Mouse (Mus musculus) hindbrain, embryonic 14.5 days (tissue): Measurements from ENCODE around the gene 9130213A22Rik. TPM values are rescaled to one million over a fixed set of nuclear protein-coding genes. Genes with fewer than 3 reads are reported as not detected.

Experiments used
- ATAC-seq: fragments of 200-750 bp; cut with Nextera tagmentation; 2 replicates; pipeline ENCODE4 v1.8.0; 2017; ENCODE audit warnings: moderate number of reproducible peaks, mild to moderate bottlenecking, moderate TSS enrichment, moderate library complexity; ENCODE audit not compliant: low FRiP score
- DNase-seq: peaks from one replicate; pipeline ENCODE4 v3.0.0-alpha.2; 2015; ENCODE audit warnings: low spot score
- H3K27ac ChIP-seq: fragments of 300-500 bp; sonication (generic); 2 replicates; pipeline ENCODE4 v1.5.1; 2014; ENCODE audit warnings: mild to moderate bottlenecking, moderate library complexity
- H3K27me3 ChIP-seq: fragments of 300-500 bp; sonication (generic); 2 replicates; pipeline ENCODE4 v1.6.1; 2014; ENCODE audit warnings: mild to moderate bottlenecking, low read length, mixed read lengths; ENCODE audit not compliant: control insufficient read depth, insufficient read depth
- H3K36me3 ChIP-seq: fragments of 300-500 bp; sonication (generic); replicated peaks from 2 replicates; pipeline ENCODE4 v1.6.1; 2014; ENCODE audit not compliant: control insufficient read depth, insufficient read depth
- H3K4me1 ChIP-seq: fragments of 300-500 bp; sonication (generic); replicated peaks from 2 replicates; pipeline ENCODE4 v1.6.1; 2014; ENCODE audit warnings: antibody characterized with exemption, low read length, mixed read lengths; ENCODE audit not compliant: control insufficient read depth, insufficient read depth
- H3K4me2 ChIP-seq: fragments of 300-500 bp; sonication (generic); replicated peaks from 2 replicates; pipeline ENCODE4 v1.6.1; 2014; ENCODE audit warnings: mild to moderate bottlenecking, moderate library complexity
- H3K4me3 ChIP-seq: fragments of 300-500 bp; sonication (generic); replicated peaks from 2 replicates; pipeline ENCODE4 v1.5.1; 2014; ENCODE audit warnings: mild to moderate bottlenecking, low read length
- H3K9ac ChIP-seq: fragments of 300-500 bp; sonication (generic); 2 replicates; pipeline ENCODE4 v1.6.1; 2014
- H3K9me3 ChIP-seq: fragments of 300-500 bp; sonication (generic); 2 replicates; pipeline ENCODE4 v1.6.1; 2016; ENCODE audit warnings: low read length; ENCODE audit not compliant: control insufficient read depth
- WGBS: fragments of 180-500 bp; shearing (Covaris S2); extraction: QIAGEN DNeasy Blood & Tissue Kit; methylation state at CpG from one replicate; pipeline ENCODE4 v1.1.7; 2014; 5-methylcytosine and 5-hydroxymethylcytosine counted together
- polyA plus RNA-seq: library from polyadenylated mRNA; unstranded; fragments of >200 nt; fragmentation: Nextera tagmentation; extraction: Ambion mirVana; gene quantifications from 2 replicates; pipeline ENCODE4 v1.2.1, GENCODE M21; 2014

The 9130213A22Rik gene
- polyA plus RNA-seq, 1 experiment from 2014 or later: 0.39 TPM

GRCm38 (mm10) chr11:69125919-69126705 is 3.7 kb upstream of the 9130213A22Rik start:
- peak overlapping the region; percentile 63; the same call in 1 of the 2 replicates for H3K27ac ChIP-seq
- no peaks in the 10 kb centered on the region for H3K36me3 ChIP-seq
- peaks cover 7% of the 10 kb centered on the region for H3K4me1 ChIP-seq
- 11% methylated on average over 20 of the region's 20 CpGs for whole genome bisulfite sequencing
- ATAC-seq: no peak
- H3K4me2 ChIP-seq: peak overlapping the region; percentile 58
- H3K4me3 ChIP-seq: peak overlapping the region; percentile 43
- no peaks in the 10 kb centered on the region for H3K9me3 ChIP-seq
- peaks cover 4% of the 10 kb centered on the region; the same call in 1 of the 2 replicates for H3K27me3 ChIP-seq
- DNase-seq: no peak
- H3K9ac ChIP-seq: peak overlapping the region; percentile 53

GRCm38 (mm10) chr11:69125852-69125918 is 3.3 kb upstream of the 9130213A22Rik start, which contains the start of gene Aloxe3:
Gene Aloxe3 (plus strand): TSS chr11:69125896.
- ATAC-seq (no peak), DNase-seq (no peak)
- peak within 1 kb of the TSS; percentile 43 for H3K4me3 ChIP-seq
- no peaks in the 10 kb centered on the region for H3K9me3 ChIP-seq
- H3K4me1 ChIP-seq: peaks cover 7% of the 10 kb centered on the region
- H3K9ac ChIP-seq: peak within 1 kb of the TSS; percentile 53
- peaks cover 8% of the 10 kb centered on the region; the same call in 1 of the 2 replicates for H3K27me3 ChIP-seq
- 4% methylated on average over 3 of the region's 3 CpGs for WGBS
- peak within 1 kb of the TSS; percentile 58 for H3K4me2 ChIP-seq
- H3K36me3 ChIP-seq: no peaks in the 10 kb centered on the region
- peak within 1 kb of the TSS; percentile 63 for H3K27ac ChIP-seq

GRCm38 (mm10) chr11:69125041-69125851 is 2.9 kb upstream of the 9130213A22Rik start:
- no peaks in the 10 kb centered on the region for H3K9me3 ChIP-seq
- H3K27me3 ChIP-seq: peaks cover 12% of the 10 kb centered on the region
- peak overlapping the region; percentile 63 for H3K27ac ChIP-seq
- H3K36me3 ChIP-seq: no peaks in the 10 kb centered on the region
- peaks cover 10% of the 10 kb centered on the region for H3K4me1 ChIP-seq
- peak overlapping the region; percentile 53 for H3K9ac ChIP-seq
- ATAC-seq (peak; percentile 51), DNase-seq (peak; percentile 100)
- H3K4me3 ChIP-seq: peak overlapping the region; percentile 43
- under 1% methylated on average over 24 of the region's 24 CpGs for WGBS
- peak overlapping the region; percentile 58 for H3K4me2 ChIP-seq

- Histone ChIP-seq H3K36me3 (no peaks in the 10 kb centered on the region), H3K4me1 (peaks cover 14% of the 10 kb centered on the region), H3K9ac (no peak overlapping the region), H3K4me2 (peak overlapping the region; percentile 98; the same call in 1 of the 2 replicates), H3K27me3 (peaks cover 19% of the 10 kb centered on the region), H3K27ac (no peak overlapping the region), H3K9me3 (no peaks in the 10 kb centered on the region), H3K4me3 (peak overlapping the region; percentile 59)
- ATAC-seq (peak; percentile 67), DNase-seq (peak; percentile 95)
- WGBS: 0% methylated on average over 3 of the region's 3 CpGs
These were observed 2.1 kb upstream of the 9130213A22Rik start for GRCm38 (mm10) chr11:69124498-69124847.

GRCm38 (mm10) chr11:69123693-69124497 is 1.5 kb upstream of the 9130213A22Rik start:
- H3K27ac ChIP-seq: peak overlapping the region; percentile 70
- H3K4me2 ChIP-seq: peak overlapping the region; percentile 98
- peak; percentile 77 for ATAC-seq
- under 1% methylated on average over 31 of the region's 31 CpGs for WGBS
- H3K27me3 ChIP-seq: peaks cover 19% of the 10 kb centered on the region
- peak overlapping the region; percentile 59 for H3K4me3 ChIP-seq
- peaks cover 18% of the 10 kb centered on the region for H3K4me1 ChIP-seq
- peak overlapping the region; percentile 60 for H3K9ac ChIP-seq
- H3K36me3 ChIP-seq: no peaks in the 10 kb centered on the region
- DNase-seq: peak; percentile 99
- H3K9me3 ChIP-seq: no peaks in the 10 kb centered on the region

- peak overlapping the region; percentile 59 for H3K4me3 ChIP-seq
- peak; percentile 94 for DNase-seq
- peak overlapping the region; percentile 72 for H3K9ac ChIP-seq
- peaks cover 20% of the 10 kb centered on the region for H3K4me1 ChIP-seq
- no peaks in the 10 kb centered on the region for H3K9me3 ChIP-seq
- peak overlapping the region; percentile 98 for H3K4me2 ChIP-seq
- H3K27ac ChIP-seq: no peak overlapping the region
- H3K27me3 ChIP-seq: peaks cover 19% of the 10 kb centered on the region
- WGBS: under 1% methylated on average over 29 of the region's 29 CpGs
- H3K36me3 ChIP-seq: no peaks in the 10 kb centered on the region
- ATAC-seq: peak; percentile 4
These were observed 785 bp upstream of the 9130213A22Rik start for GRCm38 (mm10) chr11:69123056-69123692.

GRCm38 (mm10) chr11:69121741-69122335 is 551 bp downstream of the 9130213A22Rik start:
- Histone ChIP-seq H3K27ac (0 out of 2 replicates have a peak overlapping the region, but pooled peaks have one; percentile 1), H3K4me2 (peak overlapping the region; percentile 98), H3K4me3 (peak overlapping the region; percentile 59), H3K4me1 (peaks cover 27% of the 10 kb centered on the region), H3K27me3 (peaks cover 19% of the 10 kb centered on the region), H3K9ac (peak overlapping the region; percentile 72), H3K36me3 (no peaks in the 10 kb centered on the region), H3K9me3 (no peaks in the 10 kb centered on the region)
- peak; percentile 25 for DNase-seq
- no peak for ATAC-seq
- WGBS: under 1% methylated on average over 29 of the region's 32 CpGs

GRCm38 (mm10) chr11:69121001-69121740 is 1.2 kb downstream of the 9130213A22Rik start:
- H3K4me2 ChIP-seq: peak overlapping the region; percentile 98
- no peaks in the 10 kb centered on the region for H3K36me3 ChIP-seq
- H3K27ac ChIP-seq: no peak overlapping the region
- H3K9me3 ChIP-seq: no peaks in the 10 kb centered on the region
- peaks cover 26% of the 10 kb centered on the region for H3K4me1 ChIP-seq
- H3K9ac ChIP-seq: peak overlapping the region; percentile 51
- WGBS: under 1% methylated on average over 31 of the region's 33 CpGs
- DNase-seq (peak; percentile 43), ATAC-seq (no peak)
- peak overlapping the region; percentile 59 for H3K4me3 ChIP-seq
- H3K27me3 ChIP-seq: peaks cover 19% of the 10 kb centered on the region
